ENCODE assay signal across 11 mouse cellular contexts in the genomic region with DNA sequence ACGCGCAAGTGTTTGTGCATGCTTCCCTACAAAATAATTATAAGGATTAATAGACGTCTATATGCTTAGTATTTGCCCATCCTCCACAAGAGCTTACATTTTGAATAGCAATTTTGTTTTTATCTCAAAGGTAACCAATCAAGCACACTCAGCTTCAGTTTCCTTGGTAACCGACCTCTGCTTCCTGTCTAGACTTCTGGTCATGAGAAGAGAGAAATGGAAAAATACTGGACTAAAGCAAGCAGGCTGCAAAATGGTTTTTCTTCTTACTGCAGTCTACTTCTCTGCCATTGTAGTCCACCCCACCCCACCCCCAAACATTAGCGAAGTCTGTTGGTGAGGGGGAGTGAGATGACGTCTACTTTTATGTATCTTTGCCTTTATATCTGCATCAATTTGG. TPM values are rescaled to one million over a fixed set of nuclear protein-coding genes. Genes with fewer than 3 reads are reported as not detected.
A peak's percentile ranks its signal among the peaks of the same experiment; 100 is the strongest.
DNase-seq lines count a peak whose midpoint lies in the region; ATAC-seq lines count a peak whose summit lies in the region.
"Had no signal": no experiment of that assay in that cellular context is flagged by ENCODE, and none has a peak within 500 bp of the region (broad histone marks: within the 10 kb centered on the region; RNA-seq: fewer than 3 reads in every experiment).

No protein-coding gene starts in this region.

- WGBS in kidney, embryonic 14.5 days, result 81% methylated on average over 6 of the region's 6 CpGs

- H3K9me3 ChIP-seq in kidney, embryonic 14.5 days (ENCODE audit: control insufficient read depth, low read length), result no peaks in the 10 kb centered on the region
- H3K9me3 ChIP-seq: limb, embryonic 15.5 days had no signal

- H3K27ac ChIP-seq in kidney, embryonic 14.5 days (ENCODE audit: low read depth, low read length), result no peak overlapping the region
- H3K27ac ChIP-seq: limb, embryonic 15.5 days had no signal

- peak; percentile 11 for DNase-seq in kidney, adult 9 months
- peak; percentile 68 for DNase-seq in CD4-positive, CD25-positive, alpha-beta regulatory T cell, adult 2 months (ENCODE audit: low read depth, low spot score)
- no peak for DNase-seq in right cerebral cortex, postnatal 36 days (ENCODE audit: low spot score in 2 of 2)
- no peak for DNase-seq in spleen, postnatal 14 days (ENCODE audit: low spot score in 2 of 2)
- DNase-seq in spleen, adult 12 weeks (ENCODE audit: low spot score), result no peak
- DNase-seq: gastrocnemius, postnatal 10 days; right cerebral cortex, postnatal 25 days had no signal

- no peak overlapping the region for H3K4me2 ChIP-seq in kidney, embryonic 14.5 days (replicated peaks; ENCODE audit: low read depth, low read length)
- H3K4me2 ChIP-seq: limb, embryonic 15.5 days had no signal

- H3K27me3 ChIP-seq in kidney, embryonic 14.5 days (ENCODE audit: control insufficient read depth, insufficient read depth, low read length), result no peaks in the 10 kb centered on the region
- H3K27me3 ChIP-seq: limb, embryonic 15.5 days had no signal

- H3K4me3 ChIP-seq in kidney, embryonic 14.5 days (ENCODE audit: low read length), result no peak overlapping the region
- H3K4me3 ChIP-seq: limb, embryonic 15.5 days had no signal

- no peak overlapping the region for H3K9ac ChIP-seq in kidney, embryonic 14.5 days (ENCODE audit: low read depth, low read length)
- H3K9ac ChIP-seq: limb, embryonic 15.5 days had no signal

- H3K36me3 ChIP-seq in kidney, embryonic 14.5 days (ENCODE audit: control insufficient read depth, insufficient read depth, low read length), result no peaks in the 10 kb centered on the region

- ATAC-seq in kidney, embryonic 14.5 days (ENCODE audit: low FRiP score, low TSS enrichment), result no peak
- ATAC-seq in common myeloid progenitor, adult 5-6 weeks (replicated peaks; ENCODE audit: low read depth, poor library complexity, severe bottlenecking), result peak; percentile 50
- peak; percentile 80 for ATAC-seq in inflammation-experienced regulatory T-cells, adult 6 months

- H3K4me1 ChIP-seq in kidney, embryonic 14.5 days (ENCODE audit: control insufficient read depth, insufficient read depth, low read length), result no peaks in the 10 kb centered on the region
- H3K4me1 ChIP-seq: limb, embryonic 15.5 days had no signal

RNA-seq across cellular contexts. Expression of gene Alas2, which starts 35.9 kb away (rescaled TPM):
- polyA plus RNA-seq in kidney, embryonic 14.5 days (2014; fragmentation: Nextera tagmentation; extraction: Ambion mirVana), result 21.0 and 33.3 TPM in 2 replicates
- total RNA-seq in common myeloid progenitor, adult 5-6 weeks (2017), result 0.44 and 0.91 TPM in 2 replicates
- 1 to 10 TPM in 2 of 3 experiments, under 1 TPM in 1; 0.93 to 4.9 (median 4.8) TPM for polyA plus RNA-seq in inflammation-experienced regulatory T-cells, adult 6 months (2017; shearing (Covaris generic))

RNA-seq across cellular contexts. Expression of gene Tmem29, which starts 52.3 kb away (rescaled TPM):
- 42.7 and 61.0 TPM in 2 replicates for polyA plus RNA-seq in kidney, embryonic 14.5 days (2014; fragmentation: Nextera tagmentation; extraction: Ambion mirVana)
- 9.4 and 22.2 TPM in 2 replicates for total RNA-seq in common myeloid progenitor, adult 5-6 weeks (2017)
- polyA plus RNA-seq in inflammation-experienced regulatory T-cells, adult 6 months (2017; shearing (Covaris generic)), result 10 to 100 TPM; 17.4 to 23.6 (median 18.4) TPM

Comparison
In these comparisons a context has a peak if more than half of its experiments do, and no peak if none do; other contexts are left out.
1. DNase-seq: peak in kidney, adult 9 months (single experiment) and CD4-positive, CD25-positive, alpha-beta regulatory T cell, adult 2 months (single experiment); none in right cerebral cortex, postnatal 36 days (0 of 2), spleen, postnatal 14 days (0 of 2) and spleen, adult 12 weeks (single experiment).